Mouse (Mus musculus) liver, embryonic 15.5 days (tissue): Measurements from ENCODE around the gene Gm21094. TPM values are rescaled to one million over a fixed set of nuclear protein-coding genes. Genes with fewer than 3 reads are reported as not detected.
"Not testable (repeated sequence)": the region's sequence is repeated elsewhere in the genome, so short reads cannot be mapped to it uniquely, and the experiment has no call there.

Experiments
- ATAC-seq: fragments of 200-750 bp; cut with Nextera tagmentation; 2 replicates; pipeline ENCODE4 v1.8.0; 2017; ENCODE audit warnings: moderate number of reproducible peaks, mild to moderate bottlenecking, moderate library complexity; ENCODE audit not compliant: insufficient read depth
- H3K27ac ChIP-seq: fragments of 300-500 bp; sonication (generic); replicated peaks from 2 replicates; pipeline ENCODE4 v1.5.1; 2015; ENCODE audit warnings: mild to moderate bottlenecking, inconsistent platforms
- H3K27me3 ChIP-seq: fragments of 300-500 bp; sonication (generic); 2 replicates; pipeline ENCODE4 v1.6.1; 2015; ENCODE audit warnings: mild to moderate bottlenecking, inconsistent platforms
- H3K36me3 ChIP-seq: fragments of 300-500 bp; sonication (generic); replicated peaks from 2 replicates; pipeline ENCODE4 v1.6.1; 2015; ENCODE audit warnings: moderate library complexity, mild to moderate bottlenecking, inconsistent platforms
- H3K4me1 ChIP-seq: fragments of 300-500 bp; sonication (generic); replicated peaks from 2 replicates; pipeline ENCODE4 v1.6.1; 2015; ENCODE audit warnings: inconsistent platforms
- H3K4me2 ChIP-seq: fragments of 300-500 bp; sonication (generic); 2 replicates; pipeline ENCODE4 v1.6.1; 2015; ENCODE audit warnings: moderate library complexity, mild to moderate bottlenecking, inconsistent platforms
- H3K4me3 ChIP-seq: fragments of 300-500 bp; sonication (generic); replicated peaks from 2 replicates; pipeline ENCODE4 v1.5.1; 2015; ENCODE audit warnings: mild to moderate bottlenecking, inconsistent platforms
- H3K9ac ChIP-seq: fragments of 300-500 bp; sonication (generic); 2 replicates; pipeline ENCODE4 v1.6.1; 2015; ENCODE audit warnings: moderate library complexity, mild to moderate bottlenecking, inconsistent platforms
- H3K9me3 ChIP-seq: fragments of 300-500 bp; sonication (generic); replicated peaks from 2 replicates; pipeline ENCODE4 v1.6.1; 2016; ENCODE audit warnings: inconsistent platforms
- WGBS: fragments of 180-500 bp; shearing (Covaris S2); methylation state at CpG from one replicate; pipeline ENCODE4 v1.1.7; 2015; ENCODE audit warnings: mixed read lengths; ENCODE audit not compliant: insufficient replicate concordance; 5-methylcytosine and 5-hydroxymethylcytosine counted together
- polyA plus RNA-seq: library from polyadenylated mRNA; unstranded; fragments of >200 nt; fragmentation: Nextera tagmentation; extraction: Ambion mirVana; gene quantifications from 2 replicates; pipeline ENCODE4 v1.2.1, GENCODE M21; 2015

Gm21094 gene
- polyA plus RNA-seq: not detected in 2 replicates

DNA sequence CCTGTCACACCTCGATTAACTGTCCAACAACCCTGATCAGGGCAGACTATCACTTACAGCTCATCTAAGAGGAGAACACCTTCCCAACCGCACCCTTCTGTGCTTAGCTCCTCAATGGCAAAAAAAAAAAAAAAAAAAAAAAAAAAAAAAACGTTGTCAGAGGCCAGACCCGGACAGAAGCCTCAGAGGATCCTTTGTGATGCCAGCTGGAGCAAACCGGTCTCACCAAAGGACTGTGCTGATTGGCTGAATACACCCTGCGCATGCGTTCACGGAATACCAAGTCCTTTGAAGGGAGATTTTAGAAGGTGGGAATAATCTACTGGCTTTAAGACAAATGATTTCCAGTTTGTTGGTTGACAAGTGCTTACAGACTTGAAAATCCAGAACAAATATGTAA, at the start of gene Gm21094:
Gm21094 (minus strand) TSS at position 101 of the 400 bp plus-strand sequence.
- H3K36me3 ChIP-seq, H3K4me1 ChIP-seq, ATAC-seq, H3K27me3 ChIP-seq, H3K9me3 ChIP-seq, H3K4me3 ChIP-seq, H3K9ac ChIP-seq, H3K27ac ChIP-seq, H3K4me2 ChIP-seq: not testable (repeated sequence)
- WGBS: no CpG with 5 or more reads among the region's 8 CpGs
